Mouse (Mus musculus): ENCODE measurements around the gene Tmem106a. TPM values are rescaled to one million over a fixed set of nuclear protein-coding genes. Genes with fewer than 3 reads are reported as not detected.
"Not testable (repeated sequence)": the region's sequence is repeated elsewhere in the genome, so short reads cannot be mapped to it uniquely, and the experiment has no call there.

Gene Tmem106a
- polyA plus RNA-seq, 1 experiment from 2014 or later = 5.3 TPM

- peaks cover 97% of the 10 kb centered on the region for H3K36me3 ChIP-seq
- H3K4me1 ChIP-seq = no peaks in the 10 kb centered on the region
- H3K9me3 ChIP-seq (replicated peaks) = no peaks in the 10 kb centered on the region
- ATAC-seq = no peak
- 73% methylated on average over 6 of the region's 6 CpGs for WGBS (ENCODE audit: insufficient replicate concordance)
- H3K9ac ChIP-seq = no peak overlapping the region
- H3K27me3 ChIP-seq (replicated peaks) = no peaks in the 10 kb centered on the region
- no peak overlapping the region for H3K4me2 ChIP-seq
- H3K4me3 ChIP-seq = no peak overlapping the region
- H3K27ac ChIP-seq = no peak overlapping the region
These were observed 5.9 kb upstream of the Tmem106a start for GRCm38 (mm10) chr11:101576116-101576515.

- WGBS (ENCODE audit: insufficient replicate concordance) = 59% methylated on average over 6 of the region's 6 CpGs
- no peak overlapping the region for H3K4me3 ChIP-seq
- no peaks in the 10 kb centered on the region for H3K27me3 ChIP-seq (replicated peaks)
- H3K9ac ChIP-seq = peak overlapping the region; percentile 39; the same call in 1 of the 2 replicates
- peaks cover 12% of the 10 kb centered on the region for H3K4me1 ChIP-seq
- H3K9me3 ChIP-seq (replicated peaks) = no peaks in the 10 kb centered on the region
- ATAC-seq = no peak
- H3K27ac ChIP-seq = 0 out of 2 replicates have a peak overlapping the region, but pooled peaks have one; percentile 54
- H3K4me2 ChIP-seq = peak overlapping the region; percentile 74
- peaks cover 52% of the 10 kb centered on the region for H3K36me3 ChIP-seq
These were observed 819 bp upstream of the Tmem106a start for GRCm38 (mm10) chr11:101581081-101581764.

GRCm38 (mm10) chr11:101583205-101583604, 1.2 kb downstream of the Tmem106a start:
- peaks cover 12% of the 10 kb centered on the region for H3K4me1 ChIP-seq
- WGBS (ENCODE audit: insufficient replicate concordance) = 77% methylated on average over 2 of the region's 2 CpGs
- no peaks in the 10 kb centered on the region for H3K9me3 ChIP-seq (replicated peaks)
- H3K9ac ChIP-seq = no peak overlapping the region
- ATAC-seq = no peak
- H3K36me3 ChIP-seq = peaks cover 43% of the 10 kb centered on the region
- H3K4me3 ChIP-seq = no peak overlapping the region
- no peak overlapping the region for H3K27ac ChIP-seq
- no peak overlapping the region for H3K4me2 ChIP-seq
- H3K27me3 ChIP-seq (replicated peaks) = no peaks in the 10 kb centered on the region

GRCm38 (mm10) chr11:101585031-101585430, 3.0 kb downstream of the Tmem106a start:
- WGBS (ENCODE audit: insufficient replicate concordance) = 96% methylated on average over 1 of the region's 1 CpGs
- Histone ChIP-seq H3K36me3 (peaks cover 30% of the 10 kb centered on the region), H3K4me1 (peaks cover 23% of the 10 kb centered on the region)
- not testable (repeated sequence) for H3K4me2 ChIP-seq; H3K27me3 ChIP-seq (replicated peaks); ATAC-seq; H3K9ac ChIP-seq; H3K27ac ChIP-seq; H3K4me3 ChIP-seq; H3K9me3 ChIP-seq (replicated peaks)

GRCm38 (mm10) chr11:101585805-101586204, 3.8 kb downstream of the Tmem106a start:
- ATAC-seq = no peak
- Histone ChIP-seq H3K9ac (no peak overlapping the region), H3K27ac (no peak overlapping the region), H3K27me3 (replicated peaks) (no peaks in the 10 kb centered on the region), H3K4me2 (no peak overlapping the region), H3K36me3 (peaks cover 28% of the 10 kb centered on the region), H3K9me3 (replicated peaks) (no peaks in the 10 kb centered on the region), H3K4me3 (no peak overlapping the region), H3K4me1 (peaks cover 24% of the 10 kb centered on the region)
- WGBS (ENCODE audit: insufficient replicate concordance) = 63% methylated on average over 4 of the region's 4 CpGs

- WGBS (ENCODE audit: insufficient replicate concordance) = 85% methylated on average over 10 of the region's 10 CpGs
- Histone ChIP-seq H3K4me1 (peaks cover 13% of the 10 kb centered on the region), H3K4me3 (no peak overlapping the region), H3K27me3 (replicated peaks) (no peaks in the 10 kb centered on the region), H3K9ac (no peak overlapping the region), H3K9me3 (replicated peaks) (no peaks in the 10 kb centered on the region), H3K4me2 (no peak overlapping the region), H3K27ac (no peak overlapping the region), H3K36me3 (peaks cover 22% of the 10 kb centered on the region)
- ATAC-seq = no peak
These were observed 5.6 kb downstream of the Tmem106a start for GRCm38 (mm10) chr11:101587676-101588075.

- ATAC-seq = no peak
- Histone ChIP-seq H3K36me3 (peaks cover 22% of the 10 kb centered on the region), H3K4me1 (peaks cover 12% of the 10 kb centered on the region), H3K9me3 (replicated peaks) (no peaks in the 10 kb centered on the region), H3K27me3 (replicated peaks) (0 out of 2 replicates have a peak, but pooled peaks cover 3% of the 10 kb centered on the region), H3K27ac (no peak overlapping the region), H3K4me2 (peak overlapping the region; percentile 27; the same call in 1 of the 2 replicates), H3K9ac (no peak overlapping the region), H3K4me3 (no peak overlapping the region)
- 75% methylated on average over 7 of the region's 7 CpGs for WGBS (ENCODE audit: insufficient replicate concordance)
These were observed 6.8 kb downstream of the Tmem106a start for GRCm38 (mm10) chr11:101588868-101589267.

- no peak for ATAC-seq
- WGBS (ENCODE audit: insufficient replicate concordance) = 25% methylated on average over 5 of the region's 5 CpGs
- peaks cover 22% of the 10 kb centered on the region for H3K36me3 ChIP-seq
- no peak overlapping the region for H3K27ac ChIP-seq
- H3K9ac ChIP-seq = no peak overlapping the region; the same call in 1 of the 2 replicates
- H3K4me3 ChIP-seq = no peak overlapping the region
- peak overlapping the region; percentile 27; the same call in 1 of the 2 replicates for H3K4me2 ChIP-seq
- no peaks in the 10 kb centered on the region for H3K9me3 ChIP-seq (replicated peaks)
- H3K27me3 ChIP-seq (replicated peaks) = 0 out of 2 replicates have a peak, but pooled peaks cover 3% of the 10 kb centered on the region
- H3K4me1 ChIP-seq = peaks cover 12% of the 10 kb centered on the region
These were observed 7.4 kb downstream of the Tmem106a start for GRCm38 (mm10) chr11:101589444-101589843.

GRCm38 (mm10) chr11:101589989-101590624, 8.1 kb downstream of the Tmem106a start:
- H3K4me1 ChIP-seq = peaks cover 12% of the 10 kb centered on the region
- 0 out of 2 replicates have a peak, but pooled peaks cover 3% of the 10 kb centered on the region for H3K27me3 ChIP-seq (replicated peaks)
- 66% methylated on average over 12 of the region's 12 CpGs for WGBS (ENCODE audit: insufficient replicate concordance)
- no peak overlapping the region for H3K4me2 ChIP-seq
- H3K36me3 ChIP-seq = peaks cover 22% of the 10 kb centered on the region
- H3K9me3 ChIP-seq (replicated peaks) = no peaks in the 10 kb centered on the region
- H3K4me3 ChIP-seq = no peak overlapping the region
- H3K27ac ChIP-seq = no peak overlapping the region
- no peak overlapping the region for H3K9ac ChIP-seq
- no peak for ATAC-seq

GRCm38 (mm10) chr11:101599156-101599555, 17.1 kb downstream of the Tmem106a start, which contains the start of gene Gm11634:
Gm11634 (minus strand) TSS chr11:101599256.
- 62% methylated on average over 6 of the region's 6 CpGs for WGBS (ENCODE audit: insufficient replicate concordance)
- no peak within 1 kb of the TSS for H3K9ac ChIP-seq
- H3K4me3 ChIP-seq = no peak within 1 kb of the TSS
- no peak within 1 kb of the TSS for H3K27ac ChIP-seq
- 0 out of 2 replicates have a peak, but pooled peaks cover 2% of the 10 kb centered on the region for H3K4me1 ChIP-seq
- no peak within 1 kb of the TSS for H3K4me2 ChIP-seq
- ATAC-seq = no peak
- H3K36me3 ChIP-seq = no peaks in the 10 kb centered on the region
- H3K27me3 ChIP-seq (replicated peaks) = peaks cover 29% of the 10 kb centered on the region
- no peaks in the 10 kb centered on the region for H3K9me3 ChIP-seq (replicated peaks)

- peaks cover 24% of the 10 kb centered on the region for H3K27me3 ChIP-seq (replicated peaks)
- ATAC-seq = no peak
- H3K4me2 ChIP-seq = no peak overlapping the region
- no peak overlapping the region for H3K9ac ChIP-seq
- 10% methylated on average over 3 of the region's 3 CpGs for WGBS (ENCODE audit: insufficient replicate concordance)
- H3K9me3 ChIP-seq (replicated peaks) = no peaks in the 10 kb centered on the region
- no peaks in the 10 kb centered on the region for H3K36me3 ChIP-seq
- H3K27ac ChIP-seq = no peak overlapping the region
- H3K4me1 ChIP-seq = 0 out of 2 replicates have a peak, but pooled peaks cover 11% of the 10 kb centered on the region
- H3K4me3 ChIP-seq = no peak overlapping the region
These were observed 20.4 kb downstream of the Tmem106a start for GRCm38 (mm10) chr11:101602491-101602890.

- ATAC-seq = no peak
- Histone ChIP-seq H3K9ac (0 out of 2 replicates have a peak overlapping the region, but pooled peaks have one; percentile 25), H3K27me3 (replicated peaks) (peaks cover 23% of the 10 kb centered on the region), H3K9me3 (replicated peaks) (no peaks in the 10 kb centered on the region), H3K4me3 (peak overlapping the region; percentile 20; the same call in 1 of the 2 replicates), H3K27ac (peak overlapping the region; percentile 89; the same call in 1 of the 2 replicates), H3K4me1 (0 out of 2 replicates have a peak, but pooled peaks cover 11% of the 10 kb centered on the region), H3K36me3 (no peaks in the 10 kb centered on the region), H3K4me2 (peak overlapping the region; percentile 57)
- WGBS (ENCODE audit: insufficient replicate concordance) = 3% methylated on average over 3 of the region's 3 CpGs
These were observed 22.1 kb downstream of the Tmem106a start for GRCm38 (mm10) chr11:101604116-101604515.
